Mouse (Mus musculus) retina, postnatal 7 days (tissue): ENCODE measurements around the gene Aspdh.

Experiments
- DNase-seq: peaks from one replicate; pipeline ENCODE4 v3.0.0-alpha.2; 2012; ENCODE audit warnings: low read depth, low spot score

Aspdh gene

DNA sequence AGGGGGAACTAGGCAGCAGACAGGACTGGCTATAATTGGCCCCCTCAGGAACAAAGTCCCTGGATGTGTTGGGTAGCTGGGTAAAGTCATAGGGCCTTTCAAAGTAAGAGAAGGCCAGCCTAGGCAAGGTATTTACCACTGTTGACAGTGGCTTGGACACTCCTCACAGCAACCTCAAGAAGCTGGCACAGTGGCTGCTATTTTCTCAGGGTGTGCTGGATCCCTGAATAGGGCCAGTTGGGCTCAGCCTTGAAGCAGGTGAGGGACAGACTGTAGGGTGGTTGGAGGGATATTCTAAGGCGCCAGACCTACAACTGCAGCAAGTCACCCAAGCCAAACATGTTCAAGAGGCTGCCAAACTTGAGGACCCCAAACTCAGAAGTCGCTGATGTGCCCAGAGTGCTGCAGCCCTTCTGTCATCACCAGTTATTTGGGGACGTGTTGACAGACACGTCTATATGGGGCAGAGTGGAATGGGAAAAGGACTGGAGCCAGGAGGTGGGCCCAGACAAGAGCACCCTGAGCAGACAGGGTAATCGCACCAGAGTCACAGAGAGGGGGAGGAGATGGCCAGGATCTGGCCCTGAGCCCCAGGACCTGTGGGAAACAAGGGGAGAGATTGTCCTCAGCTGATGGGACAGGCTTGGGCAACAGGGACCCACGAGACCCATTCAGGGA is 6.8 kb downstream of the Aspdh start:
- no peak for DNase-seq

DNA sequence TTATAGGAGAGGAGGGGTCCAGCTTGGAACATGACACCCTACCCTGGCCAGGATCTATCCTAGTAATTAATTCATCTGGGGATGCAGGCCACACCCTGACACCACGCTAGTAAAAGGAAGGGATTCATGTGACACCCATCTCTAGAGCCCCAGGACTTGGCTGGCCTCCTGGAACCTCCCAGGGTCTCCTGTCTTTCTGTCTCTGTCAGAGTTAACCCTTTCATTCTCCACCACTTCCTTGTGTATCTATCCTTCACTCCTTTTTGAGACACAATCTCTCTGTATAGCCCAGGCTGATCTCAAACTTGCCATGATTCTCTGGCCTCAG is 7.3 kb downstream of the Aspdh start:
- no peak for DNase-seq

DNA sequence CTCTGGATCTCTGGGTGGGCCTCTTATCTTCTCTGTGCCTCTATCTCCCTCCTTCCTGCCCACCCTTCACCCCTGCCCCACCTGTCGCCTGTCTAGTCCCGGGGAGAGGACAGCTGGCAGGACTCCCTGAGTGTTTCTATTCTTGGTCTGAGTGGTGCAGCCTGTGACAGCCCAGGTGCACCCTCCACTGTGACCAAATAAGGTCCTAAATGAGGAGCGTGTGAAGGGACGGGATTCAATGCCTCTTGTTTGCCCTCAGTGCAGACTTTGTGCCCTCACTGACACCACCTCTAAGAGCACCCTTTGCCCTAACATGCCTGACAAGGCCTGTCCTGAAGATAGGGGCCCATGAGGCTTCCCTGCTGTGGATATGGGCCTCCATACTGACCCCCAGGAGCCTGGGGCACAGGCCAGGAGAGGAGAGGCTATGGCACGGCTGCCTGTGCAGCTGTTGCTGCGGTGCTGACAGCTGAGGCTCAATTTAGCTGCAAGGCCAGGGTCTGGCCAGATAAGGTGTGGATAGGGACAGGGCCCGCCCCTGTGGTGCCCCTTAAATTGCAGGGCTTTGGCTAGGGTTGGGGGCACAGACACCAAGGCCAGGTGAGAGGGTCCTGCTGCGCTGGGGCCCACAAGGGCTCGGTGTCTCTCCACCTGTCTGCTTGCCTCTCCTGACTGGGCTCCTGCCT is 7.9 kb downstream of the Aspdh start:
- DNase-seq = no peak

- DNase-seq = no peak
Observed at GRCm38 (mm10) chr7:44474419-44474818, 9.2 kb downstream of the Aspdh start.

- DNase-seq = no peak
Observed at GRCm38 (mm10) chr7:44475046-44475614, 9.9 kb downstream of the Aspdh start.

- DNase-seq = no peak
Observed at GRCm38 (mm10) chr7:44482836-44483435, 17.7 kb downstream of the Aspdh start.

DNA sequence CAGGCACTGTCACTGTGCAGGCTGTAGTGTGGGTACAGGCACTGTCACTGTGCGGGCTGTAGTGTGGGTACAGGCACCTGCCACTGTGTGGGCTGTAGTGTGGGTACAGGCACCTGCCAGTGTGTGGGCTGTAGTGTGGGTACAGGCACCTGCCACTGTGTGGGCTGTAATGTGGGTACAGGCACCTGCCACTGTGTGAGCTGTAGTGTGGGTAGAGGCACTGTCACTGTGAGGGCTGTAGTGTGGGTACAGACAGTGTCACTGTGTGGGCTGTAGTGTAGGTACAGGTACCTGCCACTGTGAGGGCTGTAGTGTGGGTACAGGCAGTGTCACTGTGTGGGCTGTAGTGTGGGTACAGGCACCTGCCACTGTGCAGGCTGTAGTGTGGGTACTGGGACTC is 18.9 kb downstream of the Aspdh start:
- no peak for DNase-seq

DNA sequence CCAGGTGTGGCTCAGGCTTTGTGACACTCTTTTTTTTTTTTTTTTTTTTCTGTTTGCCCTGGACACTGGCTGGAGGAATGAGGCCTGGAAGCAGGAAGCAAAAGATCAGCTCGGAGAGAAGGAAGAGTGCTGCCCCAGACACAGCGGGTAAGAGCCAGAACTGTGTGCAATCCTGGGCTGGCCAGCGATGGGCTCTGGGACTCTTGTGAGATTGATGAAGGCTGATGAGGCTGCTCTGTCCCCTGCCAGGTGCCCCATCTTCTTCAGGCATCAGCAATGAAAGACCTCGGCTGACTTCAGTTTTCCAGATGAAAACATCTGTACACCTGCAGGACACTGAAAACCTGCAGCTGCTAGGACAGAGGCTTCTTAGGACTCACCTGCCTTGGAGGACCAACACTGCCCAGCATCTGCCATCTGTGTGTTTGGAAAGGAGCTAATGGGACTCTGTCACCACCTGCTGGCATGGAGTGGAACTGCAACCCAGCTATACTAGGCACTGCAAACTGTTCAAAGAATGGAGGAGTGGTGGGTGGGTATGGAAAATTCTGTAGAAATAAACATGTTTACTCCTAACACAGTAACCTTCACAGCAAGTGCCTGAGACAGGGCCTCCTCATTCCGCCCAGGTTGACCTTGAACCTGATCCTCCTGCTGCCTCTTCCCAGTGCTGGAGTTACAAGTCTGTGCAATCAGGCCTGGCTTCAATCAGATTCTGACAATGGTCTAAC is 19.8 kb downstream of the Aspdh start:
- peak; percentile 77 for DNase-seq

- no peak for DNase-seq
Observed at GRCm38 (mm10) chr7:44485572-44486195, 20.5 kb downstream of the Aspdh start.

DNA sequence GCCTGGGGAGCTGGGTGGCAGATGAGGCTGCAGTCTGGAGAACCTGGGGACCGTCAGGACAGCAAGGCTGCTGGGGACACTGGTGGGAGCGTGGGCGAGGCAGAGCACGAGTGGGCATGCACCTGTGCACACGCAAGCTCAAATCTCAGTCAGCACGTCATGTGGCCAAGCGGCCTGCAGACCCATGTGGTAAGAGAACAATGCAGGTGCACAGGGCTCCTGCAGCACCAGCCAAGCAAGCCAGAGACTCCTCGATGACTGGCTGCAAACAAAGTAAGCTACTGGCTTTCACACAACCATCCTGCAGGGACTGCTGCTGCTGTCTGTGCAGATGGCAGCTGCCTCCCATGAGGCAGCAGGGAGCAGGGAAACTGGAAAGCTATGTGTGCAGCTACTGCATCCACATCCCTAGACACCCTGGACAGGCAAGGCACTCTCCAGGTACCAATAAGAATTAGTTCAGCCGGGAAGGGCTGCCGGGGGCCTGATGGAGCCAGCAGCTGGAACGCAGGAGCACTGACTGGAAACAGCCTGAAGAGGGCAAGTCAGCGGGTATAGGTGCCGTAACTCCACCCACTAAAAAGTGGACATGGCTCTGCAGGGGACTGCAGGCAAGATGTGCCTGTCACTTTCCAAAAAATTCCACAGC is 21.9 kb downstream of the Aspdh start:
- DNase-seq = no peak

GRCm38 (mm10) chr7:44487936-44488335 is 22.7 kb downstream of the Aspdh start:
- DNase-seq = no peak

DNA sequence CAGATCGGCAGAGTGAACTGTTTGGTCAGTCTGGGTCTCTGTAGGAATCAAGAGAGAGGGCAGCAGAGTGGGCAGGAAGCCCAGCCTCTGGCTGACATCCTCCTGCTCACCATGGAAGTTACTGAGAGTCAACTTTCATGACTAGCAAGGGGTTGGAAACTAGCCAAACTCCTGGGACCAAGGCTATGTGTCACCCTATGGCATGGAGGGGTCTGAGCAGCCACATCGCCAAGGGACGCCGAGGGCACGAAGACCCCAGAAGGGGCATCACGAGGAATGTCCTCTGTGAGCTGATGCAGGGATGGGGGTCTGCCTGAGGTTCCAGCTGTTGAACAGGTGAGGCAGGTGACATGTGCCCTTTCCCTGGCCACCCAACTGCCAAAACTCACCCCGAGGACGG is 23.4 kb downstream of the Aspdh start:
- no peak for DNase-seq

DNA sequence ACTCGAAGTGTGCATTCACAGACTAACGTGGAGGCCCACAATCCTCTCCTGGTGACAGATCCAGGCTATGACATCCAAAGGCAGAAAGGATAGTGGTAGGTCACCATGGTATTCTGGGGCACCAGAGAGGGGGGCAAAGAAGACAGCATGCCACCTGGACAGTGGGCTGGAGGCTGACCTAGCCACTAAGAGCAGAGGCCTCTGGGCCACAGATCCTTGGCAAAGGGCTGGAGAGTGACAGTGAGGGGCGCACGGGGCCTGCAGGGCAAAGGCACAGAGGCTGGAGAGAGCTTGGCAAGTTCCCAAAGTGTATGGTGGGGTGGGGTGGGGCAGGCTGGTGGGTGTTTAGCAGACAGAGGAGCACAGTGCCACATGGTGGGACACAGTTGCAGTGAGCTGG is 25.1 kb downstream of the Aspdh start:
- no peak for DNase-seq

DNA sequence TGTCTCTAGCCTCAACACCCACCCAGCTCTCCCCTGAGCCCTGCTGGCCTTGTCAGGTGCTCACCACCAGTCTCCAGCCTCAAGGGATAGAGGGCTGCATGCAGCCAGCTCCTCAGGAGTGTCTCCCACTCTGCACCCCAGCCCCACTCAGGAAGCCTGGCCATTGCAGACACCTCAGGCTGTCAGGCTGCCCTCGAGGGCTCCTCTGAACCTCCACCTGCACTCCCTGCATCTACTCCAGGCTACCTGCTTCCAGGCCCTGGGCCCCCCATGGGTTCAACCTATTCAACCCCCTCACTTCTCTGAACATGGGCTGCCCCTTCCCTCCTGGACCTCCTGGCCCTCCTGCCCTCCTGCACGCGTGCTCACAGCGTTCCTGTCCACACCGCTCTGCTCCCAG is 26.2 kb downstream of the Aspdh start:
- DNase-seq = no peak

DNA sequence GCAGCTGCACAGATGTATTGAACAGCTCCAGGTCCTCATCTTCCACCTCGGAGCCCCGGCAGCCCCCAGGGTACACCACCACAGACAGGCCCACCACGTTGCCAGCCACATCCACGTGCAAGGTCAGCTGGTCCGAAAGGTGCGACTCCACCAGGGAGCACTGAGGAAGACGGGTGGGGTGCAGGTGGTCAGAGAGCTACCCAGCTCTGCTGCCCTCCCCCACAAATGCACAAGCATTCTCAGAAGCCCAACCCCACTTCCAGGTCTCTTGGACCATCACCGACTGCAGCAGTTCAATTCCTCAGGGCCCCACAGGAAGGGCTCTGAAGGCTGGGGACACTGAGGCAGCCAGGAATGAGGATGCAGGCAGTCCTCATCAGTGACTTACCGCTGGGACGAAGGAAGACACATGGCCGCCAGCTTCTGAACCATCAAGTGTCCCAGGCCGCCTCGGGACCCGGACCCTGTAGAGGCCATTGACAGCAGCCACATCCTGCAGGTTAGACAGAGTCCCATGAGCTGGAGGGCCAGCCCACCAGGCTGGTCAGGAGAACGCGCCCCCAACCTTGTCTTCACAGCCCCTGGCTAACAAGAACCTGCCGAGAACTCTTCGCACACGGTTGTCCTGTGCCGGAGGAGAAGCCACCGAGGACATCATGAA is 27.1 kb downstream of the Aspdh start:
- DNase-seq = no peak

DNA sequence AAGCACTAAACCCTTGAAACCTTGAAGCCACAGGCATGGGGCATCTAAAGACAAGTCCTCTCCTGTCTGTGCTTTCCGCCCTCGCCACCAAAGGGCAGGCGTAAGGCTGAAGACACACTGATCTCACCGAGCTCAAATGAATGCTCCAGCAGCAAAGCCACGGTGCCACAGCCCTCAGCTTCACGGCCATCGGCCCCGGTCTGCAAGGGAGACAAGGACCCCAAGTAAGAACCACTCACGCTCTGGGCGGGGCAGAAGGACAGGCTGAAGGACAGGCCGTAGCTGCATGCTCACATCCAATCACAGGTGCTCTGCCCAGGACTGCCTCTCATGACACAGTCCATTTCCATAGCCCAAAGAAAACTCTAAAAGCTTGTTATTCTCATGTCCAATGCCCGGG is 29.5 kb downstream of the Aspdh start:
- no peak for DNase-seq

- DNase-seq = no peak
Observed at GRCm38 (mm10) chr7:44495086-44495485, 29.9 kb downstream of the Aspdh start.

GRCm38 (mm10) chr7:44495992-44496770 is 31.0 kb downstream of the Aspdh start, which contains the start of the genes Emc10 and Fam71e1:
Gene Emc10, minus strand, starts transcription at chr7:44496529.
Gene Fam71e1, plus strand, starts transcription at chr7:44496581.
- peak; percentile 99 for DNase-seq

DNA sequence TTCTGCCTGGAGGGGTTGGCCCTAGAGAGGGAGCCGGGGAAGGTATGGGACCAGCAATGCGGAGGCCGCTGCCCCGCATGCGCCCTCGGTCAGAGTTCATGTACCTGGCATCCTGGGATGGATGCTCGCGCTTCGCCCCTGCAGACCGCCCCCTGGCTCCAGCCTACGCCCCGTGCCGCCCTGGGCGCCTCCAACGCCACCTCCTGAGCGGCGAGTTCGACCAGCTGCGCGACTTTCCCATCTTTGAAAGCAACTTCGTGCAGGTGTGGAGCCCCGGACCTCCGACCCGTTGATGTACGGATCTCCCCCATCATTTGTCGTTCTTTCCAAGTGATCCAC is 31.5 kb downstream of the Aspdh start:
- DNase-seq = no peak
